Mouse (Mus musculus) small intestine, adult 2 months (tissue): Measurements from ENCODE around the gene Zc3hc1.

Experiments
- CTCF ChIP-seq: fragments of 200-500 bp; IDR thresholded peaks from 2 replicates; pipeline ENCODE4 v1.5.1; 2012; ENCODE audit warnings: low read depth, mild to moderate bottlenecking, control low read depth, inconsistent platforms, low read length, moderate library complexity, mixed read lengths; ENCODE audit not compliant: insufficient replicate concordance, insufficient read length; ENCODE audit errors: extremely low read depth
- POLR2A ChIP-seq: fragments of 200-500 bp; IDR thresholded peaks from 2 replicates; pipeline ENCODE4 v1.6.1; 2012; ENCODE audit warnings: low read depth, mild to moderate bottlenecking, control low read depth, inconsistent platforms, low read length, moderate library complexity

DNA sequence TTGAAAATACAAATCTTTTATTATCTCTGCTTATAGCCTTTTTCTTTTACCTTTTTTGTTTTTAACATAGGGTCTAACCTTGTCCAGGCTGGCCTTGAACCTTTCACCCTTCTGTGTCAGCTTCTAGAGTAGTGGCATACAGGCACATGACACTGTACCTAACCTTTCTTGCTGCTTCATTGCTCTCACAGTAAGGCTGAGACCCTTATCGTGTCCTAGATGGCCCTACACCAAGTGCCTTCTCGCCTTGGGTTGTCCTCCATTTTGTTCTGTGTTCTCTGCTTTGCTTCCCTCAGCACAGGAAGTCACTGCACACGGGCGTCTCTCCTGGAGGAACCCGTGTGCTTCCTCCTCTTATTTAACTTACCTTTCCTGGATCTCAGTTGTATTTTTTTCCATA lies 13.8 kb upstream of the Zc3hc1 start:
- TF ChIP-seq CTCF (no peak), POLR2A (no peak)
